Mouse (Mus musculus): ENCODE measurements at regions not wholly inside any gene's neighbourhood (a gene's known extent, or its start where the extent isn't known, plus 50 kb on each side); places are given as distances from the start of the nearest gene placed in this dataset.

DNA sequence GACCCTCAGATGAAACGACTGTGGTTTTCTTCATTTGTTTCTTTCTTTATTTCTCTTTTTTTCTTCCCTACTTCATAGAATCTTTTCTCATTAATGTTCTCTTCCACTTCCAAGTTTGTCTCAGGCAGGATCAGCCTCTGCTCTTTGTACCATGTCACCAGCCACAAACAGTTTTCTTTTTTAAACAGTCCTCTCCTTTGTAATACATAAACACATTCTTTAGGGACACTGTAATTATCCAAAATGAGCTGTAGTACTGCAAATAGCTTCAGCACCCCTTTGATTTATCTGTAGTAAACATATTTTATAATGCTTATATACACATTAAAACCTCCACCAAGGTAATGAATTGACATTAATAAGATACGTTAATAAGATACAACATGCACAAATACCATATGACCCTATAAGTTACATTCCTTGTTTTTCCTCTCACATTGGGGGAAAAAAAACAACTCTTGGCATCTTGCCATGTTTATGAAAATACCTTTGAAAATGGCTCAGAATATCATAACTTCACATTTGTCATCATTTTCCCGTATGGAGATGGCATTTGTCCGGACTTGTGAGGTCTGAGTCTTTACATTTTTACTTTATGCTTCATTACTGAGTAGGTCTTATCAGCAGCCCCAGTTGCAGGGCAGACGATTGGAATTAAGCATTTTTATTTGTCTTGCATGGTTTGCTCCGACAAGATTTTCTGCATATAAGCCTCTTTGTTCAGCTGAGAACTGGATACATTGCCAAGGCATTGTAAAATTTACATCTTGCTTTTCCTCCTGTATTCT is 1070.5 kb downstream of the Diaph3 start:
- H3K27ac ChIP-seq (ENCODE audit: control insufficient read depth, low read depth, low read length) = no peak overlapping the region
- H3K9ac ChIP-seq (ENCODE audit: control insufficient read depth, low read depth, low read length, poor library complexity, severe bottlenecking) = no peak overlapping the region
- no peak for DNase-seq (ENCODE audit: low read depth, low spot score)
- H3K9me3 ChIP-seq (replicated peaks; ENCODE audit: insufficient read depth, low read length) = no peaks in the 10 kb centered on the region
- no peak overlapping the region for H3K4me3 ChIP-seq (ENCODE audit: control insufficient read depth in 1 of 2, insufficient read depth in 1 of 2, low read depth in 2 of 2, low read length in 2 of 2)
- TF ChIP-seq TAL1 (IDR thresholded peaks at IDR 0.05; ENCODE audit: low read length) = no peak
- no peak for TF ChIP-seq RAD21 (IDR thresholded peaks at IDR 0.05; ENCODE audit: low read depth, low read length)
- H3K79me2 ChIP-seq (ENCODE audit: control insufficient read depth, insufficient read depth, low read length, poor library complexity) = no peaks in the 10 kb centered on the region
- no peaks in the 10 kb centered on the region for H3K36me3 ChIP-seq (ENCODE audit: control insufficient read depth in 1 of 2, insufficient read depth in 2 of 2, low read length in 2 of 2)
- no peaks in the 10 kb centered on the region for H3K27me3 ChIP-seq (ENCODE audit: control insufficient read depth in 1 of 2, insufficient read depth in 2 of 2, low read length in 2 of 2)
- no peaks in the 10 kb centered on the region for H3K4me1 ChIP-seq (ENCODE audit: control insufficient read depth in 1 of 2, insufficient read depth in 2 of 2, low read length in 2 of 2)

DNA sequence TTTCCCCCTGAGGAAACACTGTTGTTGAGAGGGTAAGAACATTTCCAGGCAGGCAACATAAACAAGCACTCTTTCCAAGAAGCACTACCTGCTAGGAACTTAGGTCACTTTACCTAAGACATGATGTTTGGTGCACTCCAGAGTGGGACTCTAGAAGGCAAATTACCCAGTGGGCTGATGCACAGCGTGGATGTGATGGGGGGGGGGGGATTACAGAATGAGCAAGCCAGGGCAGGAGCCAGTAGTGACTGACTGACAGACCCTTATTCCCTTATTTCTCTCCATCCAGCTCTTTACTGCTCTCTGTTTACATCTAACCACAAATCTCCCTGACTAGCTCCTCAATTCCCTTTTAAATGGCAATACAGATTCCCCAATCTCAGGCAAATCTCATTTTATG is 1071.7 kb downstream of the Diaph3 start:
- Histone ChIP-seq H3K79me2 (ENCODE audit: control insufficient read depth, insufficient read depth, low read length, poor library complexity) (no peaks in the 10 kb centered on the region), H3K9ac (ENCODE audit: control insufficient read depth, low read depth, low read length, poor library complexity, severe bottlenecking) (no peak overlapping the region), H3K36me3 (ENCODE audit: control insufficient read depth in 1 of 2, insufficient read depth in 2 of 2, low read length in 2 of 2) (no peaks in the 10 kb centered on the region), H3K4me3 (ENCODE audit: control insufficient read depth in 1 of 2, insufficient read depth in 1 of 2, low read depth in 2 of 2, low read length in 2 of 2) (no peak overlapping the region), H3K4me1 (ENCODE audit: control insufficient read depth in 1 of 2, insufficient read depth in 2 of 2, low read length in 2 of 2) (no peaks in the 10 kb centered on the region), H3K27ac (ENCODE audit: control insufficient read depth, low read depth, low read length) (no peak overlapping the region), H3K9me3 (replicated peaks; ENCODE audit: insufficient read depth, low read length) (no peaks in the 10 kb centered on the region), H3K27me3 (ENCODE audit: control insufficient read depth in 1 of 2, insufficient read depth in 2 of 2, low read length in 2 of 2) (no peaks in the 10 kb centered on the region)
- TF ChIP-seq SIN3A (IDR thresholded peaks at IDR 0.05; ENCODE audit: low read length) (no peak), CHD2 (IDR thresholded peaks at IDR 0.05; ENCODE audit: low read length) (no peak), E2F4 (IDR thresholded peaks at IDR 0.05; ENCODE audit: borderline replicate concordance, low read depth, low read length) (no peak), NRF1 (IDR thresholded peaks at IDR 0.05; ENCODE audit: insufficient read depth, low read depth, low read length, poor library complexity, severe bottlenecking) (no peak), TCF12 (IDR thresholded peaks at IDR 0.05; ENCODE audit: low read depth, low read length) (no peak), JUND (IDR thresholded peaks at IDR 0.05; ENCODE audit: low read depth, low read length) (no peak), HCFC1 (IDR thresholded peaks at IDR 0.05; ENCODE audit: low read depth, low read length) (no peak), USF1 (IDR thresholded peaks at IDR 0.05; ENCODE audit: low read depth, low read length) (no peak), CTCF (IDR thresholded peaks at IDR 0.05 in 2 of 3, conservative IDR thresholded peaks at IDR 0.05 in 1 of 3; ENCODE audit: control insufficient read depth in 1 of 3, insufficient read depth in 1 of 3, low read depth in 2 of 3, low read length in 3 of 3, poor library complexity in 1 of 3, severe bottlenecking in 1 of 3) (no peak), EP300 (IDR thresholded peaks at IDR 0.05; ENCODE audit: low read depth in 1 of 2, low read length in 2 of 2) (no peak), POLR2AphosphoS2 (IDR thresholded peaks at IDR 0.05; ENCODE audit: low read length) (no peak), MYC (IDR thresholded peaks at IDR 0.05; ENCODE audit: low read depth, low read length) (no peak), TAL1 (IDR thresholded peaks at IDR 0.05; ENCODE audit: low read length) (no peak), MXI1 (IDR thresholded peaks at IDR 0.05; ENCODE audit: low read depth, low read length) (no peak), UBTF (IDR thresholded peaks at IDR 0.05; ENCODE audit: borderline replicate concordance, insufficient read depth, low read depth, low read length) (no peak), NELFE (IDR thresholded peaks at IDR 0.05; ENCODE audit: low read depth, low read length) (no peak)
- DNase-seq (ENCODE audit: low read depth, low spot score) = no peak

Measured in MEL (cell line).